Mouse (Mus musculus): ENCODE data around the gene Slc23a2.

Gene Slc23a2

DNA sequence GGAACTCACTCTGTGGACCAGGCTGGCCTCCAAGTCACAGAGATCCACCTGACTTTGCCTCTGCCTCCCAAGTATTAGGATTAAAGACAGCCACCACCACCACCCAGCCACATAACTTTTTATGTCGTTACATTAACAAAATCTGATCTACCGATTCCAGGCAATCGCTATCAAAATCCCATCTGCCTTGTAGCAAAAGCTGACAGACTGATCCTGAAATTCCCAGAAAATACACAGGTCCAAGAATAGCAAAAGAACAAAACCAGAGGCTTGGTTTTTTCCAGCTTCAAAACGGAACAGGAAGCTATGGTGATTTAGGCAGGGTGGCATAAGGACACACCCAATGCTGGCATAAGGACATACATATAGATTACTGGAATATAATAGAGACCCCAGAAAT lies 10.2 kb downstream of the Slc23a2 start:
- DNase-seq (ENCODE audit: low read depth) = no peak

DNA sequence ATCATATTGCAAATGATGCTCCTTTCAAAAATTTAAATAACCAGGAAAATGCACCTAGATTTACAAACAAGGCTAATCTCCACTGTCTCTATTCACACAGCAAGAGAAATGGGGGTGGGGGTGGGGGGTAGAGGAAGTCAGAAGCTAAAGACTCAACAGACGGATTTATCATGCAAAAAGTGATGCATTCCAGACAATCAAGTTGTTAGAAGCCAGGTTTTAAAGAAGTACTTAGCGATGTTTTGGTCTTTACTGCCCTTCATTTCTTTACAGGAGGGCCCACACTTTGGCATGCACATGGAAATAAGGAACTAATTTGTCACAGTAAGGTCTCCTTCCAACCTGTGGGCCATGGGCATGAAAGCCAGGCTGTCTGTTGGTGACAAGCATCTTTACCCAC lies 11.5 kb downstream of the Slc23a2 start:
- no peak for DNase-seq (ENCODE audit: low read depth)

DNA sequence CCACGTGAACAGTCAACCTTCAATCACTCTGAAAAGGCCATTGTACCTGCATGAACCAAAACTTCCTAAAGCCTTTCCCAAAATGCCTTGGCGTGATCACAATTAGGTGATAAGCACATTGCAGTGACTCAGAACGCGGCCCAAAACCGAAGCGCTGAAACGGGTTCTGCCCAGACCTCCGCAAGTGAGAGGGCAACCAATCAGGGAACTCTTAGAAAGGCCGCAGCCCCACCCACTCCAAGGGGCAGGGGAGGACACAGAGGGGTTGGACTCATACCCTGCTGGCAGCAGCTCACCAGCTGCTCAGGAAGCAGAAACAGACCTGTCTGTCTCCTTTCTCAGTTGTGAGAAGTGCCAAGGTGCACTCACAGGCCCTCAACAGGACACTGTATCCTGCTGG lies 13.6 kb downstream of the Slc23a2 start:
- DNase-seq (ENCODE audit: low read depth) = peak; percentile 39

DNA sequence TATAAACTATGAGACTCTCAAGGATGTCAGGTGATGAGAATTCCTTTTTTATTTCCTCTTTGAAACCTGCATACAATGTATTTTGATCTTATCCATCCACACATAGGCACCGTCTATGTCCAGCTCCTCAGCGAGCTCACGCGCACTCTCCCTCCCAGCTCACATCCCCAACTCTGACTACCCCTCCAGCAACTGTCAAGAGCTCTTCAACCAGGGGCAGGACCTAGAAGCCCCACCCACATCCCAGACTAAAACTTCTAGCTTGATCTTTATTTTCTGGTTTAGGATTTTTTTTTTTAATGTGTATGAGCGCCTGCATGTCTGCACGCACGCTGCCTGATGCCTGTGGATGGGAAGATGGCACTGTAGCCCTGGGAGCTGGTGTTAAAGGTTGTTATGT lies 14.9 kb downstream of the Slc23a2 start:
- no peak for DNase-seq (ENCODE audit: low read depth)

DNA sequence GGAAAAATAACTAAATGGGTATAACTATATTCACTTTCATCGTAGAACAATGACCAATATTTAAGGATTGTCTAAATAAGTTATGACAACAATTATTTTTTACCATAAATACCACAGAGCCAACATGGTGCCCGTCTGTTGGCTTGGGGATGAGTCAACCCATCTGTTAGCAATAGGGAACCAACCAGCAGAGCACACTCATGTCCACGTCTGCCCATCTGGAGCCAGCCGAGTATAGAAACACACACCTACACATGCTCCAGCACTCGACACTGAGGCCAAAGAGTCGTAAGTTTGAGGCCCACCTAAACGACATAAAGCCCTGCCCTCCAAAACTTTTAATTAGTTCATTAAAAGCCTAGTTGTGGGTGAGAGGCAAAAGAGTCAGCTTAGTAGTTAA lies 15.7 kb downstream of the Slc23a2 start:
- no peak for DNase-seq (ENCODE audit: low read depth)

DNA sequence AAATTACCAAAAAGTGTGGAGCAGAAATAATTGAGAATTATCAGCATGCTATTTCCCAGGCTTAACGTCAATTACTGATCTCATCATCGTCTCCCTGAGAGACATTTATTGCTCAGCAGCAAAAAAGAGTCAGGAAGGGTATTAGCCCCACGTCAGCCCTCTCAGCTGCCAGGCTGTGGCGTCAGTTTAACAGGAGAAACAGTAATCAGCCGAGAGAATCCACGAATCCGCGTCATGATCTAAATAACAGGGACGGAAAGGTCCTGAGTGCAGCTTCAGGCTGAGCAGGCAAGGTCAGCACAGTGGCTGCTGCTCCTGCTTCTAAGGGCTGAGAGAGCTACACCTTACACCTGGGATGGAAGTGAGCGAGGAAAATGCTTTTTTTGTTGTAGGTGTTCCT lies 17.0 kb downstream of the Slc23a2 start:
- no peak for DNase-seq (ENCODE audit: low read depth)

DNA sequence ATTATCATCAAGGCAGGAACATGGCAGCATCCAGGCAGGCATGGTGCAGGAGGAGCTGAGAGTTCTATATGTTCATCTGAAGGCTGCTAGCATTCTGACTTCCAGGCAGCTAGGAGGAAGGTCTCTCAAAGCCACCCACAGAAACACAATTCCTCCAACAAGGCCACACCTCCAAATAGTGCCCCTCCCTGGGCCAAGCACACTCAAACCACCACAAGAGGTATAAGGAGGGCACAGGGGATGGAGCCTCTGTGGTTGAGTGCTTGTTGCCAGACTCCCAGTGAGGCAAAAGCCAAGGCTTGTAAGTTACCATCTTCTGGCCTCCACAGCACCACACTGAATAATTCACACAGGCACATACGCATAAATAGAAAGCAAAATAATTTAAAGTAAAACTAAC lies 18.6 kb downstream of the Slc23a2 start:
- no peak for DNase-seq (ENCODE audit: low read depth)

DNA sequence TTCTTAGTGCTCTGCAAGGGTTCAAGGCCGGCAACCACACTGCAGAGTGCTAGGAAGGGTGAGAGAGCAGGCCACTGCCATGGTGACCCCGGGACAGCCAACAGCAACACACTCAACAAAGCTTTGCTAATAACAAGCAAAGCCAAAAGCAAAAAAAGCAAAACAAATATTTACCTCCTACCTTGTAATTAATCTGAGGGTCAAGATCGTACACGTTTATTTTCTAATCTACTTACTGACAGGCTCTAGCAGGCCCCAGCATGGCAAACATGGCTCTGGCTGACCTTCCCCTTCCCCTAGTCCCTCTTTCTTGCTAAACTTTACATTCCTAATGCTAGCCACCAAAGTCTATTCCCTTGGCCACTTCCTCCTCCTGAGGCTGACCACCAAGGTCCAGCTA lies 21.8 kb downstream of the Slc23a2 start:
- no peak for DNase-seq (ENCODE audit: low read depth)

DNA sequence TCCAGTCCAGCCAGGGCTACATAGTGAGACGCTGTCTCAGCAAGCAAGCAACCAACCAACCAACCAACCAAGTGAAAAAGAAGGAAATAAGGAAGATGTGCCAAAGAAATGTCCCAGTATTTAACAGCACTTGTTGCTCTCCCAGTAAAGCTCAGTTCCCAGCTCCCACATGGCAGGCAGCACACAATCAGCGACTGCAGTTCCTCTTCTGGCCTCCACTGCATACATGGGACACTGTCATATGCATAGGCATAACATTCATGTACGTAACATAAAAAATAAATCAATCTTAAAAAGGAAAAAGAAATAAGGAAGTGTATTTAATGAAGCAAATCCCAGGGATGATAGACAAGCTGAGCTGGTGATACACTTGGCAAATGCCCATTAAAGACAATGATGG lies 23.9 kb downstream of the Slc23a2 start:
- no peak for DNase-seq (ENCODE audit: low read depth)

DNA sequence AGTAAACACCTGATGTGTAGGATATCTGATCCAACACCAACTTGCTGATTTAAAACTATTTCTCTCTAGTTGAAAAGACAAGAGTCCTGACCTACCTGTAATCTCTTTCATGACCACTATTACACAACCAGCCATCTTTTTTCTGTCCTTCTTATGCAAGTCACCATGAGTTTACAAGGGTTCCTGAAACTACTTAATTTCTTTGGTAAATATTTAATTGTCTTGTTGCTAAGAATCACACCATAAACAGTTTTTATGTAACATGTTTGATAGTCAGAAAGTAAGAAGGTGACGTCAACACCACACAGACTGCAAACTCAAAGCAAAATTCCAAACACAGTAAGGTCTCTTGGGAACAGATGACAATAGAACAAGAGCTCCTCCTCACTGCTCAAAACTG lies 26.3 kb downstream of the Slc23a2 start:
- no peak for DNase-seq (ENCODE audit: low read depth)

DNA sequence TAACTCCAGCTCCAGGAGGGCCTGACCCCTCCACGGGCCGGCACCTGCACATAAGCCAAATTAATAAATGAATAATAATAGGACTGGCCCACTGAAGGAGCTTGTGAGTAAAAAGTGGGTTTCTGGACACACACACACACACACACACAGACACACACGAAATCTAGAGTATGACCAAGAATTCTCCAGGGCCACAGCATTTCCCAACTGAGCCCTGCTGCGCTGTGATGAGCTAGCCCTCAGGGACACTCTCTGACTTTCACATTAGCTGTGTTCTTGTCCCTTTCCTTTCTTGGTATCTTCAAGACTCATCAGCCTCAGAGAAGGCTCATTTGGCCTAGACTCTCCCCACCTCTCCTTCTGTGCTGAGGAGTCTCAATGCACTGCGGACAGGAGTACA lies 29.0 kb downstream of the Slc23a2 start:
- DNase-seq (ENCODE audit: low read depth) = no peak

DNA sequence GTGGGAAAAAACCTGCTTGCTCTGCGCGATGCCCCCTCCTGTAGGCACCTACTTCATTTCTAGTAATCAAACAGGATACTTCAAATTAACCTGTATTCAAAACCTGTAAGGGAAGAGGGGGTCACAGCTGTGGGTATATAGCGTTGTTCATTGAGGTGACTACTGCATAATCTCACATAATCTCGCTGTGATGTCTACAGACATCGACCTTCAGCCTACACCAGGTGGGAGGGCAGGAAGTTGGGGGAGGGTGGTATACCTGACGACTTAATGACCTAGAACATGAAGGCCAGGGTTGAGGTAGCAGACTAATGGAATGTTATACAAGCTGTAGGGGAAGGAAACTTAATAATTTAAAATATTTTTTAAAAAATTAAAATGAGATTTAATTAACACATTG lies 29.6 kb downstream of the Slc23a2 start:
- DNase-seq (ENCODE audit: low read depth) = no peak

DNA sequence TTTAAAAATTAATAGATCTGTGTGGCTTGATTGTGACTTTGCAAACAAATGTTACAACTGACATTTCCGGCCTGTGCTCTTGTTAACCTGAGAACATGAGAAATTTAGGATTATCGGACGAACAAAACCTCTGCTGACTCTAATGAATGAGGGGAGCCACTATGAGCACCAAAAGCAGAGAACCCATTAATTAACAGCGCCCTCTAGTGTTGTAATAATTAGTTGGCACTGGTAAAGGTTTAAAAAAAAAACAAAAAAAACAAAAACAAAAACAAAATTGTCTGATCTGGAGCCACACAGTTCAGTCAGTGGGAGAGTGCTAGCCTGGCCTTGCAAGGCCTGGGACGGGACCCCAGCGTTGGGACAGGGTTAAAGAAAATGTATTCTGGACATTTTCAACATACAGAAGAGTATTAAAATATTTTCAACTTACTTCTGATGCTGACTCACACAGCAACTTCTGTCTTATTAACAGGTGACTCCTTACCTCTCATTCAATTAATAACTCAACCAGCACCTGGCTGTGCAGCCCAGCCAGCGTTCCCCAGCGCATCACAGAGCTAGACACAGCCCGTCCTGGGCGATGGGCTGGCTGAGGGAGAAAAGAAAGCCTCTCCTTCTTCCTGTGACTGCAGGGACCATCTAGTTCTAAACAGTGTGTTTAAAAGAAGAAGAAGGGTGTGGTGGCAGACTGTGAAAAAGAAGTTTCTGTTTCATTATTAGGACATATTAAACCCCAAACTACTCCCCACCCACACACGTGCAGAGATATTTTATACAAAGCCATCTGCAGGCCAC lies 30.7 kb downstream of the Slc23a2 start:
- no peak for DNase-seq (ENCODE audit: low read depth)

DNA sequence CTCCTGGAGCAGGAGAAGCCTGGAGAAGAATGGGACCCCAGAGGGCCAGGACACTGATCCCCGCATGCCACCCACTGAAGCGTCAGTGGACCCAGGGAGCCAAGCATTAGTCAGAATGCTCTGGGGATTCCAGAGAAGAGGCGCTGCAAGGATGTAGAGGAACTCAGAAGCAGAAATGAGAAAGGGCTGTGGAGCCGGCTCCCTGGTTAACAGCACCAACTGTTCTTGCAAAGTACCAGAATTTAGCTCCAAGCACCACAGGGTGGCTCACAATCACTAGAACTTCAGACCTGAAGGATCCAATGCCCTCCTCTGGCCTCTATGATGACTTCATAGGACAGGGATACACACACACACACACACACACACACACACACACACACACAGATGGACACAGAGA lies 32.6 kb downstream of the Slc23a2 start:
- no peak for DNase-seq (ENCODE audit: low read depth)

DNA sequence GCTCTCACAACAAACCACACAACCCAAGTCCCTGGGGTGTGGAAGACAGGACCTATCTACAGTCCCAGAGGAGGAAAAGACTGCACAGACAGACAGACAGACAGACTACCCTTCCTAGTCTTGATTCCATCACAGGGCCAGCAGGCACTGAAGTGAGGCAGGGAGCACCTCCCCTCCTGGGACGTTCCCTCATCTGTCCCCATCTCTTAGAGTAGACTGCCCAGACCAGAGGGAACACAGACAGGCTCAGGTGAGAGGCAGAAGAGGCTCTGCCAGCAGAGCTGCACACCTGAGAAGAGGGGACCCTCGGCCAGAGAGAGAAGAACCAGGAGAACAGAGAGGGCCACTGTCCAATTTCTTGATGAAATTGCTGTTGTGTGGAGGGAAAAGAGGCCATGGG lies 33.0 kb downstream of the Slc23a2 start:
- no peak for DNase-seq (ENCODE audit: low read depth)

DNA sequence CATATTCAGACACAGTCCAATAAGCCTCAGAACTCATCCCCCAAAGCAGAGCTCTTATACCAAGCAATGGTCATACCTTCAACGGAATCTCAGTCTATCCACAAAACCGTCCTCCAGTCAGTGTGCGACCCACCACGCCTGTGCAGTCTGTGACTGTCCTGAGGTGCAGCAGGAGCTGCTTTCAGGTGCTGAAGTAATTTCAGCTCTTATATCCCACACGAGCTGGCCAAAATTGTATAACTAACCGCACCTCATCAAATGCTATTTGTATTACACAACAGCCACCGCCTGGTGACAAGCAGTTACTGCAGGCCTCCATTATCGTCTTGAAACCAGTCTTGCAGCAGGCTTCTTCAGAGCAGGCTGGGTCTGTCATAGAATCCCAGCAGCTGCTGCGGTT lies 33.6 kb downstream of the Slc23a2 start:
- no peak for DNase-seq (ENCODE audit: low read depth)

DNA sequence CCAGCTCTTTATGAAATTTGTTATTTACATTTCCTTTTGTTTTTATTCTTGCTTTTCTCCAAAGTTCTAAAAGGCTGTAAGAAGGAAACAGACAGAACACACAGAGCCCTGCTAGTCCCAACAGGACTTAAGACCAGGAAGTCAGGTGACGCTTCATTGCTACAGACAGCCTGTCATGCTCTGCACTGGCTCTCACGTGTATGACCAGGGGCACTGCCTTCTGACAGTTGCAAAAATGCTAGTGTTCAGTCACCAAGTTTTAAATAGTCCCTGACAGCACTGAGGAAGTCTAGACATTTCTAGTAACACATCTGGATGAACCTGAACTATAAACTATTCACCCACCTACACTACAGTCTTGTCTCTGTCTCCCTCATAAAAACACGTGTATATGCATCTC lies 34.2 kb downstream of the Slc23a2 start:
- DNase-seq (ENCODE audit: low read depth) = no peak

DNA sequence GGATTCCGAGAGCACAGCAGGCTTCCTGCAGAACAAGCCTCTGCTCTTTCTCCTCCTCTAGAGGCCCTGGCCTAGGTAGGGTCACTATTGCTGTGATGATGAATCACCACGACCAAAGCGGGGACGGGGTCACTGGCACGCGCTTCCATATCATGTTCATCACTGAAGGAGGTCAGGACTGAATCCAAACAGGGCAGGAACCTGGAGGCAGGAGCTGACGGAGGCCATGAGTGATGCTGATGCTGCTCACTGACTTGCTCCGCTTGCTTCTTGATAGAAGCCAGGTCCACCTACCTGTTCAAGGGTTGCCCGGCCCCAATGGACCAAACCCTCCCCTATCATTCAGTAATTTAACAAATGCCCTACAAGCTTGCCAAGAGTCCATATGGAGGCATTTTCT lies 35.9 kb downstream of the Slc23a2 start:
- no peak for DNase-seq (ENCODE audit: low read depth)

DNA sequence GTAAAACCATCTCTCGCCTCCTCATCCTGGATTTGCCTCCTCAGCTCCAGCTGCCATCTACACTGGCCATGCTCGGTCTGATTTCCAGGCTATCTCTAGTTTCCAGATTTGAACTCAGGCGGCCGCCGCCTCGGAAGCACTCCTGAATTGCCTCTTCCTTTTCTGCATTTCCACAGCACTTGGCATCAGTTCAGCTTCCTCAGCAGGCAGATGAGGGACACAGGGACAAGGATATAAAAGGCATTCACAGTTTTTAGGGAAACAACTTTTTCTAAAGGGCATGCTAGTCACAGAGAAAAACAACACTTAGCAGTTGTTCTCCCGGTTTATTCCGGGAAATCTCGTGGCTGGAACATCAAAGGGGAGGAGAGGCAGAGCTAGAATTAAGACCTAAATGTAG lies 37.3 kb downstream of the Slc23a2 start:
- DNase-seq (ENCODE audit: low read depth) = no peak

DNA sequence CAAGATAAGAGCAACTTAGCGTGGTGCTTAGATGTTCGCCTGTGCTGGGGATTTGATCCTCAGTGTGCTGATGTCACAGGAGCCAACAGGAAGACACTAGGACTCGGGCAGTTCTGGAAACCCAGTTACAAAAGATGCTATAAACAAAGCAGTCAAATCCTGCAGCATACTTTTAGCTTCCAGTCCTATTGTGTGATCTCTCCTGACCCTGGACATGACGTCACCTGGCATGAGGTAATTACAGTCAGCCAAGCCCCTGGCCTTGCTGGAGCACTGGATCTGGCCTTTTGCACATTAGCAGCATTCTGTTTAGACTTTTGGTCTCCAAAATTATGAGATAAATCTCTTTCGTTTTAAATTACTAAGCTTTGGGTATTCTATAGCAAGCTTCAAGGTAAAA lies 38.8 kb downstream of the Slc23a2 start:
- DNase-seq (ENCODE audit: low read depth) = no peak

DNA sequence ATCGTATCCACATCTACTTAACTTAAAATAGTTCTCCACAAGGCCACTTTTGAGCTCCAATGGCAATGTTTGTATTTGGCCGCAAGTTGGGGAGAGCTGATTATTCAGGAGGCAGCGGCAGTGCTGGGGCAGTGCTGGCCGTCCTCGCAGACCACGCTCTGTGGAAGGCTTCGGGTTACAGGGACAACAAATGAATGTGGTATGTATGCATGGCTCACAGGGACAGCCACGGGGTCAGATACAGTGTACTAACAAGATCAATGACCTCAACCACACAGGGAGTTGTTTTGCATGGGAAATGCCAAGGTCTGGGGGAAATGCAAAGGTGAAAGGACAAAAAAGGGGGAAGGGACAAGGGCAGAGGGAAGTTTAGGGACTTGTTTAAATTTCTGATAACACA lies 41.6 kb downstream of the Slc23a2 start:
- DNase-seq (ENCODE audit: low read depth) = no peak

DNA sequence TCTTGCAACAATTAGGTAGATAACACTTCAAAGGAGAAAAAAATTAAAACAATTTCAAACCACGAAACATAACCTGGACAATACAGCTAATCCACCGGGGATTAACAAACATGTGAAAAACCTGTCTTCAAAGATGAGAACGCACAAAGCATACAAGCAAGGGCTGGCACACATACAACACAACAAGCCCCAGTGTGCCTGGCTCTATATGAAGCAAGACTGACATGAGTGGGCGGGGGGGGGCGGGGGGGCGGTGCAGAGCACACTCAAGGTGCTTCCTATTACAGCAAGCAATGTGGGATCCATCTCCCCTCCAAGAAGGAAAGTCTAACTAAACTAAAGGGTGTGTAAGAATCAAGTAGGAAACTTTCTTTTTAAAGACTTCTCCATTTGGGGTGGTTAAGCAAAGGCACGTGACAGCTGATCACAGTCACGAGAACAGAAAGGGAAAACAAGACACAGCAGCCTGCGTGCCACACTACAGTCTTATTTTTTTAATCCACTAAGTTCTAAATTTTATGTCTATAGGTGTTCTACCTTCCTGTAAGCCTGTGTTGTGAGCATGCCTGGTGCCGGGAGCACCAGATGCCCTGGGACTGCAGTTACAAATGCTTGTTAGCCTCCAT lies 42.3 kb downstream of the Slc23a2 start:
- no peak for DNase-seq (ENCODE audit: low read depth)

DNA sequence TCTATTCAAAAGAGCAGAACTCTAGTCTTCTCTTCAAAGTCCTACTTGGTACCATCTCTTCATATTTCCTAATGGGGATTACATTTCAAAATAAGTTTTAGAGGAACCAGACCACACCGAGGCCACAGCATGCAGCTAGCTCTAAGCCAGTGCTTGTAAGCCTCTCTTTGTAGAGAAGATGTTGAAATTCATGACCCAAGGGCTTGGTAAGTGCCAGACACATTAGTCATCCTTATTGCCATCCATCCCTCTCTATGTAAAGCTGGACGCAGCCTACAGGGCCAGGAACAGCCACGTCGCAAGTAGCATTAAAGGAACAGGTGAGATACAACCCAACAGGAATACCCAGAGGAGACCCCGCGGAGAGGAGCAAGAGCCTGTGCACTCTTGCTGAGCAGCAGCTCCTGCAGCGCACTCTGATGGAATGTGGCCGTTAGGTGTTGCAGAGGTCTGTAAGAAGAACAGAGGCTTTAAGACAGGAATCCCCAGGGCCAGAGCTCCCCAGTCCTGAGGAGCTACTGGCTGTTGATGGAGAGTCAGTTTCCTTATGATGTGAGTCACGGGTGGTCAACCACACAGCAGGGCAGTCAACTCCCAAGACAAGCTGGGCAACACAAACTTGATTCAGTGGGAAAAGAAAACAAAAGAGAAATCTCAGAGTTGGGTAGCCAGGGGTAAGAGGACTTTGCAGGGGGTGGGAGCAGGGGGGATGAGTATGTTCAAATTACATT lies 45.8 kb downstream of the Slc23a2 start:
- DNase-seq (ENCODE audit: low read depth) = no peak

Measured in c-Kit-positive CD71-positive TER-119-negative erythroid progenitor cells, embryonic 14.5 days (primary cell).